Mouse (Mus musculus) yolk sac, embryonic 10.5 days (tissue): ENCODE results near the gene Sec16a.

Source experiments
- DNase-seq: peaks from one replicate; pipeline ENCODE4 v3.0.0-alpha.2; 2017; ENCODE audit warnings: low spot score

The Sec16a gene

DNA sequence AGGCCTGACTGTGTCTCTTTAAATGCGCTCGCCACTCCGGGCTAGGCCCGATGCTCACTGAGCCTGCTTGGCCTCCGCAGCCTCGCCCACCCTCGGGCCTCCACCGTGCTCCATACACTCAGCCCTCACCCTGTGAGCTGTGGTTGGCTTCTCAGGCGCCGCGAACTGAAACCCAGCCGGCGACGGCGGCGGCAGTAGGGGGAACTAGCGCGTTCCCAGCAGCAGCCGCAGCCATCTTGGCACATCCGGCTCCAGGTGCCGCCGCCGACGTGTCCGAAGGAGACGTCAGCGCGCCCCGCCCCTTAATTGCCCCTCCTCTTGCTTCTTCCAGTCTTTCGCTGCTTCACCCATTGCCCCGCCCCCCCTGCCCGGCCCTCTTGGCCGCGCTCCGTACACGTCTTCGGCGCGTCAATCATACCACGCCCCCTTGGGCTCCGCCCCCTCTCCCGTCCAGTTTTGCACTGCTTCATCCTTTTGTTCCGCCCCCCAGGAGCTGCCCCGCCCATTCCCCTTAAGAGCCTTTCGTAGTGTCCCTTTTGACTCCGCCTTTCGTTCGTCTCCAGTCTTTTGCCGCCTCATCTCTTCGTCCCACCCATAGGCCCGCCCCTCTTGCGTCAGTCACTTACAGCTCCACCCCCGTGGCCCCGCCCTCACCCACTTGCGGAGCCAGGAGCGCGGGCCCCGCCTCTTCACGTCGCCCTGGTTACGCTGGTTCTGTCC lies at the start of gene Sec16a:
Gene Sec16a (minus strand): TSS at position 271 of the 720 bp plus-strand sequence.
- DNase-seq: peak; percentile 100

DNA sequence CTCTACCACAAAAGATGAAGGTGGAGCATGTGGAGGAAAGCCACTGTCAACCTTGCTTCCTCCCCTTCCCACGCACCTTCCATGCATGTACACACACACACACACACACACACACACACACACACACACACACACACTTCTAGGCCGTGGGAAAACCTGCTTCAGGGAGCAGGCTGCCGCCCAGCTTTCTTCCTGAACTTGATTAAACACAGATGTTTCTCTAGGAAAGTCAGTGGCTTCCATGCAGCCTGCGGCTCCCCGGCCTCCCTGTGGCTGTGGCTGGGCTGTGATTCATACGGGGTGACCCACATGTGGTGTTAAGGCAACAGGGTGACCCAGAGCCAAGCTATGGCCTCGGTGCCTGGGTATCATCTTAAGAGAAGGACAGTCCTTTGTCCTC lies 49.4 kb upstream of the Sec16a start:
- DNase-seq: no peak

GRCm38 (mm10) chr2:26493021-26493781 lies 48.2 kb upstream of the Sec16a start:
- DNase-seq: peak; percentile 55

DNA sequence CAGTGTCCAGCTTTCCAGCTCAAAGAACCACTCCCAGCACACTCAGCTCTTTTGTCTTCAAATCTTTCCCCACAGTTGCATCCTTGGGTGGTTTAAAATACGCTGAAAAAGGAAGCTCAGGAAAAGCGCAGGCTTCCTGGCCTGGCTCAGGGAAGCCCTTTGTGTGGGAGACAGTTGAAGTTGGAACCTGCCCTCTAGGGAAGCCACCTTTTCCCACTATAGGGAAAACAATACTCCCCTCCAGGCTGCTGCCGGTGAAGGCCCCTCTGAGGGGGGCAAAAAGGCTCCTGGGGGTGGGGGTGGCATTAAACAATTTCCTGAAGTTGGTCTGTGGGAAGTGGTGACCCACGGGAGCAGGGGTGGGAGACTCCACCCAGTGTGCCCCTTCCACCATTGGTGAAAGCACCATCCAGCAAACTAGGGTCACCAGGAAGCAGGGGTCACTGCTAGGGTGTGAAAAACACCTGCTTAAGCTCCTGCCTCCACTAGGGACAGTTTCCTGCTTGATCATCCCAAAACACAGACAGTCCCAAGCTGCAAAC lies 45.8 kb upstream of the Sec16a start:
- DNase-seq: no peak

DNA sequence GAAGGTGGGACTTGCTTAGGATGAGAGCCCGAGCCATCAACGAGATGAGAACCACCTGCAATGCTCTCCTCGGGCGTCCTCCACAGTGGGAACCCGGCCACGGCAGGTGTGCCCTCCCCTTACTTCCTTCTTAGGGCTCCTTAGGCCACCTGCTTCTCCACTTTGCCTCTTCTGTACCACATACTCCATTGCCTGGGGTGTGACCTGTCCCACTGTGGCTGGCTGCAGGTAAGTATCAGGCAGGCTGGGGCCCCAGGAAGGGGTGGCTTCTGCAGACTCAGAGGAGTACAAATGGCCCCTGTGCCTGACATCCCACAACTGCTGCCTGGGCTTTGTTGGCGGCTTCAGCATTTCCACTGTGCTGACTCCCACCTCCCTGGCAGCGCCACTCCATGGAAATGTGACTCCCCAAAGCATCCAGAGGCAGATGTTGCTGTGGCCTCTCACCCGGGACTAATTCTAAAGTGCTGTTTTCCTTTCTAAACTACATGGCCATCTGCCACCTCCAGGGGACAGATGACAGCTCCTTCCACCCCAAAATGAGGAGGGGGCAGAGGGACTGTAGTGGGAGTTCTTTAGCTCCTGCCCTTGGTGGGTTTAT lies 43.6 kb upstream of the Sec16a start:
- no peak for DNase-seq

DNA sequence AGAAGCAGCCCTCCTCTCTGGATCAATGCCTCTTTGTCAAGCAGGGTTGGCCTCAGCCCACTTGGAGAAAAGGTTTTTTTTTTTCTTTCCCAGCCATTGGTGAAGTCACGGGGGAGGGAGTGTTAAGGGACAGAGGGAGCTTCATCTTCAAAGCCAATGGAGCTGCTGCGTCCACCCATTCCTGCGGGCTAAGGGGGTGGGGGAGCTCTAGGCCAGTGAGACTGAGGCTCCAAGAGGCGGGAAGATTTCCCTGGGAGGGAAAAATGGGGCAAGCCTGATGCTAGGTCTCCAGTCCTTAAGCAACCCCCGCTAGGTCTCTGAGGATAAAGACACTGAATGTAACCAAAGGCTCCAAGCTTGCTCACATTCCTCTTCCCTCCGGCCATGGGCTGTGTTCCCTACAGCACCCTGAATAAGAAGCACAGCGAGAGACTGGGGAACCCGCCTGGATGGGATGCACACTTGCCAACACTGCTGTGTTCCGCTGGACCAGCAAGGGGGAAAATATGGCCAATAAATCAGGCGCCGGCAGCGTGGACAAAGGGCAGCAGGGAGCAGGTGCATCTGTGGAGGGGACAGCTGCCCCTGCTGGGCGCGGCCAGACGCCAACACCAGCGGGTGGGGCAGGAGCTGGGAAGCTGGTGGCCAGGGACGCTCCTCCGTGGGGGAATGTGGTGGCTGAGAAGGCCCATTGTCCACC lies 42.5 kb upstream of the Sec16a start:
- no peak for DNase-seq

DNA sequence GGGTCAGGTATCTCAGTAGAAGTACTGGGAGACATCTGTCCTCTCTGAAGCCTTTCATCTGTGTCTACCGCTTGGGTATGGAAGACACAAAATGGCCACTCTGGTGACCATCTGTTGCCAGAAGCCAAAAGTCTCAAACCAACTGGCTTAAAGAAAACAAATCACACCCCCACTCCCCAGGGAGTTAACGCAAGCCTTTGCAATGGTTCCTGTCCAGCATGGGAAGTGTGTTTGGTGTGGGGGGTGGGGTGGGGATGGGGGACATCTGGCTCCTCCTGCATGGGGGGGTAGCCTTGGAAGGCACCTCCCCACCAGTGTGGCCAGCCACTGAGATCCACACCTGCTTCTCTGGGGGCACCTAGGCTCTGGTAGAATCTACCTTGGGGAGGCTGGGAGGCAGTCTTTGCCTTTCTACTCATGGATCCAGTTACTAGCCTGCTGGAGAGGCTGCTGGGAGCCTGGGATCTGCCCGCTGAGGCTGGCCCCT lies 41.9 kb upstream of the Sec16a start:
- DNase-seq: no peak

DNA sequence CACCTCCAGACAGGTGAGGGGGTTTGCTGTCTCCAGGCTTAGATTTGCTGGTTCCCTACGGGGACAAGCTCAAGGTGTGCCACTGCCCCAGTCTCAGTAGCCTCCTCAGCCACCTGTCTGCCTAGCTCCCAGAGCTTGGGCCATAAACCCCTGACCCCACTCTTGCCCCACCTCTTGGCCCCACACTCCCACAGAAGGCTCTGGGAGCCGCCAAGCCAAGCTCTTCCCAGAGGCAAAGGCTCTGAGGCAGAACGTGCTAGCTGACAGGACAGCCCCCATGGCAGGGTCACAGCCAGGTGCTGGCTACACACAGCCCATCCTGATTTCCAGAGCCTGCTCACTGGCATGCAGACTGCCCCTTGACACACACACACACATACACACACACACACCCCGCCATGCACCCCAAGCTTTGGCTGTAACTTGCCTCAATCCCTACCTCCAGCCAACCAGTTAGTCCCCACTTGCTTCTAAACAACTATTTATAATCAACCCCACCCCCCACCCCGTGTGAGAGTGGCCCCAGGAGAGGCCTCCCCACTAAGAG lies 41.3 kb upstream of the Sec16a start:
- DNase-seq: no peak

GRCm38 (mm10) chr2:26485710-26486109 lies 40.7 kb upstream of the Sec16a start:
- DNase-seq: no peak

DNA sequence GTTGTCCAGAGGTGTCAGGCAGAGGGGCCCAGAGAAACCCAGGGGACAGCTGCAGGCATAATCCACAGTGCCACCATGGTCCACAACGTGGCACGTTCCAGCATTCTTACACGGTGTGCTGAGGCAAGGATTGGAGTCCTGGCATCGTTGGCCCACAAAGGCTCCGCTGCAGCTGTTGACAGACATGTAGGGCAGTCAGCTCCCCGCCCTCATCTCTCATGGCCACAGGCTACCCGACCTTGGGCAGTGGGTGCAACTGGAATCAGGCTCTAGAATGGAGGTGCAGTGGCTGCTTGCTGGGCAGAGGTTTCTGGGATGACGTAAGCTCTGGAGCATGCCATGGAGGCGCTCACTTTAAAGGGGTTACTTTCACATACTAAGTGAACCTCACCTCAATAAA lies 40.3 kb upstream of the Sec16a start:
- DNase-seq: no peak

DNA sequence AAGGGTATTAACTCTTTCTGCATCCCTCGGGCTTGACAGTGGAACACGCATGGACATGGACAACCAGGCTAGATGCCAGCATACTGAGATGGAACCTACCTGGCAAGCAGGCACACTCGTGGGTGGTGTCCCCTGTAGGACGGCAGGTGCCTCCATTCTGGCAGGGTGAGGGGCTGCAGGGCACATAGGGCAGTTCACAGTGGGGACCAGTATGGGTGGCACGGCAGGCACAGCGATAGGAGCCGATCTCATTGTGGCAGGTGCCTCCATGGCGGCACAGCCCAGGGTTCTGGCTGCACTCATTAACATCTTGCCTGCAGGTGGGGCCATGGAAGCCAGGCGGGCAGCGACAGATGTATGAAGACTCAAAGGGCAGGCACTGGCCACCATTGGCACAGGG lies 39.2 kb upstream of the Sec16a start:
- DNase-seq: no peak

DNA sequence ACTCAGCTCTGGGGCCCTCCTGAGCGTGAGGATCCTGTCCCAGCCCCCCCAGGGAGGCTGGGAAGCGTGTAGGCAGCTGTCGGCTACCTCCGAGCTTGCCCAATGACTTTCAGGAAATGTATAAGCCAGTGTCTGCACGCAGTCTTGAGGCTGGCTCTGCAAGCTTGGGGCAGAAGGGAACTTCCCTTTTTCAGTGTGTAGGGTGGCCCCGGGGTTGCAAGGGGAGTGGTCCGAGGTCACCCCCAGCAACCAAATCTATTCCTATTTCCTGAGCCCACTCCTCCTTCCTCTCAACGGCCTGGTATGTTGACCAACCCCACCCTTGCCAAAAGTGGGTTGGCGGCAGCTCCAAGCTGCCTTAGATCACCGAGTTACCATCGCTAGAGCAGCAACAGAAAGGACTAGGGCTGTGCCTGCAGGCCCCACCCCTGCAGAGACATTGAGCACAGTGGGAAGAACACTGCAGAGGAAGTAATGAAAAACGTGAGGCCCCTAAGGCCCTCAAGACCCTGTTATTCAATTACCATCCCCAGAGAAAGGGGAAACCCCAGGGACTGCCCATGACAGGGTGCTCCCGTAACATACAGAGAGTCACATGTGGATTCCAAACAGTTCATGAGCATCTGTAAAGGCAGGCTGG lies 38.3 kb upstream of the Sec16a start:
- no peak for DNase-seq

DNA sequence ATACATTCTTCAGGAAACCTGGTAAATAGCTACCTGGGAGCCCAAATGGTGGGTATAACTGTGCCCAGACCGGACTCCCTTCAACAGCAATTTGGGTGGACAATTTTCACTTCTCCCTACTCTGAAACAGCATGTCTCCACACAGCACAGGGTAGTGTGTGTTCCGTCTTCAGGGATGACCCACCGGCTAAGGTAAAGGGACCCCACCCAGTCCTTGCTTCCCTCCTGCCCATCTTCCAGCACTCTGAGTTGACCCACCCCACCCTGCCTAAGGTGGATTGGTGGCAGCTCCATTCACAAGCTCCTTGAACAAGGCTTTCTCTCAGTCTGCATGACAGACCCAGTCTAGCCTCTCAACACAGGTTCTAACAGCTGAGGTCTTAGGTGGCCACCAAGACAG lies 37.8 kb upstream of the Sec16a start:
- no peak for DNase-seq

DNA sequence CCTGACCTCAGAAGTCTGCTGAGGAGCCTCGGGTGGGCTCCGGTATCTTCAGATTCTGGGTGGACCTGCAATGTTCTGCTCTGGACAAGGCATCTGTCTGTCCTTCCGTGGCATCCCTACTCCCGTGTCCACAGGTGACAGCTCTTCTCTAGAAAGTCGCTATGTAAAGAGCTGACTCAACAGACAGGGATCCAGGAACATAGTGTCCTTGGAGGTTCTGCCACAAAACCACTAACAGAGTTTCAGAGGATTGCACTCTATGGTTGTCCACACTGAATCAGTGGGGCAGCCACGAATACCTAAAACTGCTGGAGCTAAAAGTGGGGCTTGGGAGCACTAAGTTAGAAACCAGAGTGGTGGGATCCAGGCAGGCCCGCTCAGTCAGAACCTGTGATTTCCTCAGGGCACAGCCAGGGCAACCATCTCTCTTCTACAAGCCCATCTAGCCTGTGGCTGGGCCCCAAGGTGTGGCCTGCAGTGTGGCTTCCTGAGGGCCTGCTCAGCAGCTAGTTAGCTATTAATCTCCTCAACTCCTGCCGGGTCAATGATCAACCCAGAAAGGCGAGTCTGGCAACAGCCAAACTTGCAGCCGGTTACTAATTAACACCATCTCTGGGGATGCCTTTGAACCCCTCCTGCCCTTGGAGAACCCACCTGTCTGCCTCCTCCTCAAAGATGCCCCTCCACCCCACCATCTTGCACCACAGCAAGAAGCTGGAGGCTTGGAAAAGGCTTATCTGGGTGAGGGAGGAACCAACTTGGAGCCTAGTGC lies 36.9 kb upstream of the Sec16a start:
- DNase-seq: peak; percentile 89

- no peak for DNase-seq
Measured at GRCm38 (mm10) chr2:26480911-26481310, 35.9 kb upstream of the Sec16a start.

DNA sequence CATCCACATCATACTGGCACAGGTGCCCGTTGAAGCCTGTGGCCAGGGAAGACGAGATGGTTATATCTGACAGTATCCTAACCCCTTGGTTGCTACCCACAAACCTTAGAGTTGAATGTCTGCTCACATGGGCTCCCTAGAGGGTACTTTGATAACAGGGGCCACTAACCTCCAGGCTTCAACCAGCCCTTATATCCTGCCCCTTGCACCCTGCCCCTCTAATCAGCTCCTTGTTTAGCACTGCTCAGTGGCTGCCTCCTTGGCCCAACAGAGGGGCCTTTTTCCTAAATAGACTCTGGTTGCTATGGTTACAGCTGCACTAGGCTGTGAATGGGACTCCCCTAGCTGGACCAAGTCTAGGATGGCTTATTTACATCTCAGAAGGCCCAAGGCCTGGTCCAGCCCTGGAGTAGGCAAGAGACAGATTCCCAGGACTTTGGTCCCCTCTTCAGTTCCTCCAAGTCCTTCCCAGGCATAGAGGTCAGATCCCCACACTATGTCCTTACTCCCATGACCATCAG lies 33.7 kb upstream of the Sec16a start:
- DNase-seq: no peak

GRCm38 (mm10) chr2:26477911-26478310 lies 32.9 kb upstream of the Sec16a start:
- DNase-seq: no peak

DNA sequence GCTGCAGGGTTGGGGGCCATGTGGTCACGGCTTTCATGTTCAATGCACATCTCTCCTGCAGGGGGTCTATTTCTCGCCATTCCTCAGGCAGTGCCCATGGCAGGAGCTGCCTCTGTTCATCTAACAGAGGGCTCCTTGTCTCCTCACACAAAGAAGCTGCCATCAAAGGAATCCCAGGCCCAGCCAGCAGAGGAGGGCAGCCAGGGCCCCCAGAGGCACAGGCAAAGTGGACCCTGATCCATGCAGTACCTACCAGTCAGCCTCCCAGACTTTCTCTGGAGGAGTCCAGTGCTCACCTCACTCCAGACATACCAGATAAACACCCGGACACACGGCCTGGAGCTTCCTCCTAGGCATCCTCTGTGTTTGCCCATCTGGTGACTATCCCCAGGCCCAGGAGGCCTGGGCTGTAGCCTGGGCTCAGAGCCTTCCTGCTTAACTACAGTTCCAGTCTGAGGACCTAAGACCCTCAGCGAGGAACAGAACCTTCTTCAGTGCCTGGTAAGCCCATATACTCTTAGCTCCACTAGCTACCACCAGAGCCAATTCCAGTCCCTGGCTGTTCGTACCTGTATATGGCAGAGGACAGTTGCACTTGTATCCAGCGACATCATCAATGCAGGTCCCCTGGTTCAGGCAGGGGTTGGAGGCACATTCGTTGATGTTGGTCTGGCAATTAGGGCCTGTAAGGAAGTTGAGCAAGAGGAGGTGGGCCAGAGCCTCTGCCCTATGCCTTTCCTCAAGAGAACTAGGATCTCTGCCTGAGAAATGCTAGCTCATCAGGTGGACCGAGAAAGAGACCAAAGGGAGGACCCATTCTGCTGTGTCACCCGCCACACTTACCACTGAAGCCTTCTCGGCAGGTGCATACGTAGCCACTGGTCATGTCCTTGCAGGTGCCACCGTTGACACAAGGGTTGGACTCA lies 30.8 kb upstream of the Sec16a start:
- no peak for DNase-seq
